Mouse (Mus musculus) heart, postnatal 0 days (tissue): Measurements from ENCODE around the gene Nxph4. TPM values are rescaled to one million over a fixed set of nuclear protein-coding genes. Genes with fewer than 3 reads are reported as not detected.

Source experiments
- ATAC-seq: fragments of 200-750 bp; cut with Nextera tagmentation; 2 replicates; pipeline ENCODE4 v1.8.0; 2017; ENCODE audit warnings: low read depth, moderate number of reproducible peaks, moderate library complexity; ENCODE audit not compliant: insufficient read depth
- DNase-seq: peaks from one replicate; pipeline ENCODE4 v3.0.0-alpha.2; 2016; ENCODE audit warnings: low spot score
- H3K27ac ChIP-seq: fragments of 300-500 bp; sonication (generic); 2 replicates; pipeline ENCODE4 v1.5.1; 2014; ENCODE audit warnings: low read depth, mild to moderate bottlenecking
- H3K27me3 ChIP-seq: fragments of 300-500 bp; sonication (generic); 2 replicates; pipeline ENCODE4 v1.6.1; 2014; ENCODE audit warnings: low read length, mixed read lengths; ENCODE audit not compliant: control insufficient read depth, insufficient read depth
- H3K36me3 ChIP-seq: fragments of 300-500 bp; sonication (generic); replicated peaks from 2 replicates; pipeline ENCODE4 v1.6.1; 2014; ENCODE audit warnings: low read length, mixed read lengths; ENCODE audit not compliant: control insufficient read depth, insufficient read depth
- H3K4me1 ChIP-seq: fragments of 300-500 bp; sonication (generic); 2 replicates; pipeline ENCODE4 v1.6.1; 2014; ENCODE audit warnings: antibody characterized with exemption; ENCODE audit not compliant: control insufficient read depth, insufficient read depth
- H3K4me2 ChIP-seq: fragments of 300-500 bp; sonication (generic); 2 replicates; pipeline ENCODE4 v1.6.1; 2014; ENCODE audit warnings: low read depth, mild to moderate bottlenecking, low read length, moderate library complexity
- H3K4me3 ChIP-seq: fragments of 300-500 bp; sonication (generic); 2 replicates; pipeline ENCODE4 v1.5.1; 2014; ENCODE audit warnings: low read depth, low read length
- H3K9ac ChIP-seq: fragments of 300-500 bp; sonication (generic); replicated peaks from 2 replicates; pipeline ENCODE4 v1.6.1; 2014; ENCODE audit warnings: low read depth, low read length, mixed read lengths
- H3K9me3 ChIP-seq: fragments of 300-500 bp; sonication (generic); replicated peaks from 2 replicates; pipeline ENCODE4 v1.6.1; 2016; ENCODE audit warnings: low read length; ENCODE audit not compliant: control insufficient read depth
- CTCF ChIP-seq: IDR thresholded peaks from 2 replicates; pipeline ENCODE4 v1.5.1; 2016; ENCODE audit warnings: antibody characterized with exemption, control low read depth, low read depth
- EP300 ChIP-seq: IDR thresholded peaks from 2 replicates; pipeline ENCODE4 v1.6.1; 2016; ENCODE audit warnings: antibody characterized with exemption, low read depth
- WGBS: fragments of 180-500 bp; shearing (Covaris S2); extraction: QIAGEN DNeasy Blood & Tissue Kit; methylation state at CpG from one replicate; pipeline ENCODE4 v1.1.7; 2014; 5-methylcytosine and 5-hydroxymethylcytosine counted together
- polyA plus RNA-seq: library from polyadenylated mRNA; unstranded; fragments of >200 nt; fragmentation: Nextera tagmentation; extraction: Ambion mirVana; gene quantifications from 2 replicates; pipeline ENCODE4 v1.2.1, GENCODE M21; 2015
- total RNA-seq: library from RNA; depleted of rRNA; stranded (reverse); fragments of >200 nt; gene quantifications from 2 replicates; pipeline ENCODE4 v1.2.3, GENCODE M21; 2014; ENCODE audit warnings: low replicate concordance

Gene Nxph4
- total and polyA plus RNA-seq, 2 experiments from 2014 or later: 0.41 TPM; not detected in 1

GRCm38 (mm10) chr10:127543916-127544315, 9.6 kb upstream of the Nxph4 start:
- H3K4me1 ChIP-seq: no peaks in the 10 kb centered on the region; the same call in 1 of the 2 replicates
- no peak for ATAC-seq
- 0 out of 2 replicates have a peak, but pooled peaks cover under 1% of the 10 kb centered on the region for H3K27me3 ChIP-seq
- no peaks in the 10 kb centered on the region for H3K9me3 ChIP-seq
- H3K4me2 ChIP-seq: no peak overlapping the region
- no peak overlapping the region for H3K9ac ChIP-seq
- H3K36me3 ChIP-seq: 0 out of 2 replicates have a peak, but pooled peaks cover 6% of the 10 kb centered on the region
- 73% methylated on average over 3 of the region's 3 CpGs for WGBS
- H3K4me3 ChIP-seq: no peak overlapping the region
- H3K27ac ChIP-seq: no peak overlapping the region
- TF ChIP-seq CTCF: no peak
- no peak for TF ChIP-seq EP300
- no peak for DNase-seq

- Histone ChIP-seq H3K27ac (no peak overlapping the region), H3K27me3 (0 out of 2 replicates have a peak, but pooled peaks cover 4% of the 10 kb centered on the region), H3K4me2 (no peak overlapping the region), H3K4me1 (no peaks in the 10 kb centered on the region; the same call in 1 of the 2 replicates), H3K4me3 (no peak overlapping the region), H3K9ac (no peak overlapping the region), H3K9me3 (no peaks in the 10 kb centered on the region), H3K36me3 (0 out of 2 replicates have a peak, but pooled peaks cover 6% of the 10 kb centered on the region)
- no peak for TF ChIP-seq EP300
- ATAC-seq: no peak
- no peak for DNase-seq
- 69% methylated on average over 6 of the region's 6 CpGs for WGBS
These were observed 8.4 kb upstream of the Nxph4 start for GRCm38 (mm10) chr10:127542720-127543119.

- H3K4me3 ChIP-seq: no peak overlapping the region
- H3K27me3 ChIP-seq: peaks cover 5% of the 10 kb centered on the region; the same call in 1 of the 2 replicates
- 44% methylated on average over 13 of the region's 13 CpGs for WGBS
- H3K9me3 ChIP-seq: no peaks in the 10 kb centered on the region
- no peak; the same call in 1 of the 2 replicates for ATAC-seq
- 0 out of 2 replicates have a peak, but pooled peaks cover 6% of the 10 kb centered on the region for H3K36me3 ChIP-seq
- H3K9ac ChIP-seq: no peak overlapping the region
- TF ChIP-seq CTCF (no peak), EP300 (no peak)
- no peak for DNase-seq
- no peak overlapping the region for H3K4me2 ChIP-seq
- H3K27ac ChIP-seq: no peak overlapping the region
- H3K4me1 ChIP-seq: no peaks in the 10 kb centered on the region; the same call in 1 of the 2 replicates
These were observed 7.7 kb upstream of the Nxph4 start for GRCm38 (mm10) chr10:127542084-127542483.

- H3K9ac ChIP-seq: no peak overlapping the region
- no peaks in the 10 kb centered on the region; the same call in 1 of the 2 replicates for H3K4me1 ChIP-seq
- no peak overlapping the region for H3K4me3 ChIP-seq
- 0 out of 2 replicates have a peak, but pooled peaks cover 6% of the 10 kb centered on the region for H3K36me3 ChIP-seq
- no peak for TF ChIP-seq EP300
- no peak for TF ChIP-seq CTCF
- 95% methylated on average over 8 of the region's 8 CpGs for WGBS
- no peak overlapping the region for H3K27ac ChIP-seq
- H3K4me2 ChIP-seq: no peak overlapping the region
- H3K27me3 ChIP-seq: peaks cover 11% of the 10 kb centered on the region
- DNase-seq (no peak), ATAC-seq (no peak)
- H3K9me3 ChIP-seq: no peaks in the 10 kb centered on the region
These were observed 7.2 kb upstream of the Nxph4 start for GRCm38 (mm10) chr10:127541510-127541909.

GRCm38 (mm10) chr10:127537854-127538583, 3.7 kb upstream of the Nxph4 start:
- Histone ChIP-seq H3K36me3 (no peaks in the 10 kb centered on the region), H3K9ac (no peak overlapping the region), H3K27me3 (peaks cover 45% of the 10 kb centered on the region), H3K9me3 (no peaks in the 10 kb centered on the region), H3K4me3 (no peak overlapping the region), H3K4me2 (no peak overlapping the region), H3K27ac (no peak overlapping the region), H3K4me1 (peaks cover 7% of the 10 kb centered on the region; the same call in 1 of the 2 replicates)
- TF ChIP-seq CTCF (peak; percentile 96), EP300 (no peak)
- ATAC-seq: peak; percentile 34; the same call in 1 of the 2 replicates
- DNase-seq: peak; percentile 70
- 25% methylated on average over 7 of the region's 7 CpGs for WGBS
